Mouse (Mus musculus): ENCODE data around the gene Inhbb. TPM values are rescaled to one million over a fixed set of nuclear protein-coding genes. Genes with fewer than 3 reads are reported as not detected.

The Inhbb gene
- 2.4 and 2.9 TPM in 2 replicates for polyA plus RNA-seq (2015; fragmentation: Nextera tagmentation; extraction: Ambion mirVana)

GRCm38 (mm10) chr1:119421576-119422421, at the start of gene Inhbb:
Gene Inhbb, minus strand, starts transcription at chr1:119422248.
- peak; percentile 30 for ATAC-seq
- DNase-seq (ENCODE audit: low spot score): peak; percentile 36
- H3K27ac ChIP-seq (ENCODE audit: low read length): no peak within 1 kb of the TSS
- H3K9me3 ChIP-seq (ENCODE audit: low read length): no peaks in the 10 kb centered on the region
- H3K4me1 ChIP-seq (ENCODE audit: insufficient read depth, low read depth, low read length): peaks cover 6% of the 10 kb centered on the region; the same call in 1 of the 2 replicates
- peak within 1 kb of the TSS; percentile 100 for H3K4me2 ChIP-seq (replicated peaks; ENCODE audit: low read depth, low read length)
- peak within 1 kb of the TSS; percentile 65 for H3K4me3 ChIP-seq (ENCODE audit: low read depth, low read length)
- WGBS: under 1% methylated on average over 46 of the region's 92 CpGs
- H3K36me3 ChIP-seq (ENCODE audit: insufficient read depth, low read length): no peaks in the 10 kb centered on the region
- peak within 1 kb of the TSS; percentile 36; the same call in 1 of the 2 replicates for H3K9ac ChIP-seq (replicated peaks; ENCODE audit: low read depth)
- TF ChIP-seq CTCF (IDR thresholded peaks at IDR 0.05) (no peak), EP300 (IDR thresholded peaks at IDR 0.05) (no peak)
- H3K27me3 ChIP-seq (replicated peaks; ENCODE audit: insufficient read depth, low read length): peaks cover 60% of the 10 kb centered on the region

- Histone ChIP-seq H3K4me1 (ENCODE audit: insufficient read depth, low read depth, low read length) (no peaks in the 10 kb centered on the region), H3K4me2 (replicated peaks; ENCODE audit: low read depth, low read length) (no peak overlapping the region), H3K9me3 (ENCODE audit: low read length) (no peaks in the 10 kb centered on the region), H3K4me3 (ENCODE audit: low read depth, low read length) (no peak overlapping the region), H3K9ac (replicated peaks; ENCODE audit: low read depth) (no peak overlapping the region), H3K27ac (ENCODE audit: low read length) (no peak overlapping the region), H3K27me3 (replicated peaks; ENCODE audit: insufficient read depth, low read length) (no peaks in the 10 kb centered on the region), H3K36me3 (ENCODE audit: insufficient read depth, low read length) (no peaks in the 10 kb centered on the region)
- ATAC-seq (peak; percentile 33; the same call in 1 of the 2 replicates), DNase-seq (ENCODE audit: low spot score) (peak; percentile 64)
- WGBS: 44% methylated on average over 2 of the region's 2 CpGs
- TF ChIP-seq EP300 (IDR thresholded peaks at IDR 0.05) (no peak), CTCF (IDR thresholded peaks at IDR 0.05) (peak; percentile 78)
These were observed 41.3 kb upstream of the Inhbb start for GRCm38 (mm10) chr1:119463386-119463785.

- ATAC-seq (no peak), DNase-seq (ENCODE audit: low spot score) (no peak)
- Histone ChIP-seq H3K9me3 (ENCODE audit: low read length) (no peaks in the 10 kb centered on the region), H3K9ac (replicated peaks; ENCODE audit: low read depth) (no peak overlapping the region), H3K4me3 (ENCODE audit: low read depth, low read length) (no peak overlapping the region), H3K4me2 (replicated peaks; ENCODE audit: low read depth, low read length) (no peak overlapping the region), H3K4me1 (ENCODE audit: insufficient read depth, low read depth, low read length) (no peaks in the 10 kb centered on the region), H3K27ac (ENCODE audit: low read length) (no peak overlapping the region), H3K36me3 (ENCODE audit: insufficient read depth, low read length) (no peaks in the 10 kb centered on the region), H3K27me3 (replicated peaks; ENCODE audit: insufficient read depth, low read length) (no peaks in the 10 kb centered on the region)
- TF ChIP-seq EP300 (IDR thresholded peaks at IDR 0.05) (no peak), CTCF (IDR thresholded peaks at IDR 0.05) (no peak)
- WGBS: 64% methylated on average over 2 of the region's 2 CpGs
These were observed 38.0 kb upstream of the Inhbb start for GRCm38 (mm10) chr1:119460062-119460461.

GRCm38 (mm10) chr1:119457993-119458605, 36.1 kb upstream of the Inhbb start:
- WGBS: 12% methylated on average over 10 of the region's 10 CpGs
- TF ChIP-seq EP300 (IDR thresholded peaks at IDR 0.05): no peak
- peak; percentile 77 for TF ChIP-seq CTCF (IDR thresholded peaks at IDR 0.05)
- DNase-seq (ENCODE audit: low spot score) (peak; percentile 84), ATAC-seq (peak; percentile 32)
- Histone ChIP-seq H3K27me3 (replicated peaks; ENCODE audit: insufficient read depth, low read length) (no peaks in the 10 kb centered on the region), H3K9me3 (ENCODE audit: low read length) (no peaks in the 10 kb centered on the region), H3K36me3 (ENCODE audit: insufficient read depth, low read length) (no peaks in the 10 kb centered on the region), H3K4me2 (replicated peaks; ENCODE audit: low read depth, low read length) (no peak overlapping the region), H3K4me3 (ENCODE audit: low read depth, low read length) (no peak overlapping the region), H3K9ac (replicated peaks; ENCODE audit: low read depth) (no peak overlapping the region), H3K4me1 (ENCODE audit: insufficient read depth, low read depth, low read length) (no peaks in the 10 kb centered on the region), H3K27ac (ENCODE audit: low read length) (no peak overlapping the region)

- WGBS: 43% methylated on average over 5 of the region's 5 CpGs
- 0 out of 2 replicates have a peak, but pooled peaks have one; percentile 18 for ATAC-seq
- no peak overlapping the region for H3K4me3 ChIP-seq (ENCODE audit: low read depth, low read length)
These were observed 35.4 kb upstream of the Inhbb start for GRCm38 (mm10) chr1:119457528-119457855.

More at GRCm38 (mm10) chr1:119457528-119457855, 35.4 kb upstream of the Inhbb start:
- H3K4me2 ChIP-seq (replicated peaks; ENCODE audit: low read depth, low read length): peak overlapping the region; percentile 41
- no peaks in the 10 kb centered on the region for H3K27me3 ChIP-seq (replicated peaks; ENCODE audit: insufficient read depth, low read length)
- H3K27ac ChIP-seq (ENCODE audit: low read length): no peak overlapping the region
- H3K36me3 ChIP-seq (ENCODE audit: insufficient read depth, low read length): no peaks in the 10 kb centered on the region
- no peaks in the 10 kb centered on the region for H3K4me1 ChIP-seq (ENCODE audit: insufficient read depth, low read depth, low read length)
- H3K9ac ChIP-seq (replicated peaks; ENCODE audit: low read depth): no peak overlapping the region
- TF ChIP-seq CTCF (IDR thresholded peaks at IDR 0.05): no peak
- no peak for TF ChIP-seq EP300 (IDR thresholded peaks at IDR 0.05)
- no peaks in the 10 kb centered on the region for H3K9me3 ChIP-seq (ENCODE audit: low read length)
- no peak for DNase-seq (ENCODE audit: low spot score)
